ENCODE assay signal across 15 mouse cellular contexts in the genomic region with DNA sequence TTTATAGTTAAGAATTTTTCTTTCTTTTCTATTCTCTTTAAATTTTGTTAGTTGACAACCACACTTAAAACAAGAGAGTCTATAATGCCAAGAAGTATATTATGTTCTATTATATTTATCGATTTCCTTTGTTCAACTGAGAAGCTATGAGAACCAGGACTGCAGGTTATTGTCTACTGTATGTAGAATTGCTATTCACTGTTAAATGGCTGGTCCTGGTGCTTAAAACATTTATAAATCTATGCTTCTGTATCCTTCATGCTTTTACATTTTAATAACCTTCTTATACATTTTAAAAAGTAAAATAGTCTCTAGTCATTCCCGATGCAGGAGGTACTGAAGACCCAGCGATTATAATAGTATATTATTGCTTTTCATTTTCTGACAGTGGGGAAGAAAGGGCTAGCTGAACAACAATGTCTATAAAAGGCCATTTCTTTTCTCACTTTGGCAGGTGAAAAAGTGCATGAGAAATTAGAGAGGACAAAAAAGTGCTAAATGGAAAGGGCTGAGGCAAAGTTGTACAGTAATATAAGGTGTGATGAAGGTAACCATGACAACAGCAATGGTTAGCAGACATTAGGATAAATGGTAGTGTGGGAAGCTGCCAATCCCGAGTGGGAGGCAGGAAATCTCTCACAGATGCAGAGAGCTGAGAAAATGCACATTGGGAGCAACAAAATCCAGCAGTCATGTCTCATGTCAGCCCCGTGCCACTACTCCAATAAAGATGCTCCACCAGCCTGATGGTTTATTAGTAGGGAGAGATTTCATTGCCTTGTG. TPM values are rescaled to one million over a fixed set of nuclear protein-coding genes. Genes with fewer than 3 reads are reported as not detected.
DNase-seq lines count a peak whose midpoint lies in the region; ATAC-seq and TF ChIP-seq lines count a peak whose summit lies in the region.
"Had no signal": no experiment of that assay in that cellular context is flagged by ENCODE, and none has a peak within 500 bp of the region (broad histone marks: within the 10 kb centered on the region; RNA-seq: fewer than 3 reads in every experiment).

No protein-coding gene starts in this region.

- peak; percentile 51; the same call in 1 of the 2 replicates for ATAC-seq in forebrain, embryonic 11.5 days (replicated peaks; ENCODE audit: low FRiP score)
- peak; percentile 72; the same call in 1 of the 2 replicates for ATAC-seq in neural tube, embryonic 13.5 days (ENCODE audit: low read depth)
- ATAC-seq in intestine, postnatal 0 days = no peak

- no peak for TF ChIP-seq CTCF in intestine, postnatal 0 days (IDR thresholded peaks at IDR 0.05; ENCODE audit: low read depth)

- no peak for DNase-seq in forebrain, embryonic 11.5 days (ENCODE audit: low spot score)
- DNase-seq in forebrain, embryonic 10.5 days (ENCODE audit: extremely low spot score, low spot score) = no peak
- DNase-seq in frontal cortex, postnatal 14 days (ENCODE audit: low spot score in 2 of 2) = peak; percentile 23
- peak; percentile 11 to 40 for DNase-seq in layer of hippocampus, postnatal 14 days (ENCODE audit: low spot score in 2 of 2)
- no peak for DNase-seq in cerebellum, postnatal 14 days
- DNase-seq in testis, postnatal 14 days (ENCODE audit: low spot score) = no peak
- DNase-seq: adrenal gland, adult 2 months; cerebellum, adult 9-10 months; lung, postnatal 4 days had no signal

- no peak overlapping the region for H3K9ac ChIP-seq in forebrain, embryonic 11.5 days (ENCODE audit: low read length)
- H3K9ac ChIP-seq in neural tube, embryonic 13.5 days = no peak overlapping the region
- no peak overlapping the region for H3K9ac ChIP-seq in intestine, postnatal 0 days (ENCODE audit: low read depth, low read length)

- H3K4me2 ChIP-seq in forebrain, embryonic 11.5 days (ENCODE audit: low read depth, low read length, severe bottlenecking) = no peak overlapping the region
- H3K4me2 ChIP-seq in neural tube, embryonic 13.5 days = no peak overlapping the region
- no peak overlapping the region for H3K4me2 ChIP-seq in intestine, postnatal 0 days (replicated peaks; ENCODE audit: low read depth)

- no peaks in the 10 kb centered on the region for H3K4me1 ChIP-seq in forebrain, embryonic 11.5 days (replicated peaks; ENCODE audit: control insufficient read depth, insufficient read depth, low read length)
- no peaks in the 10 kb centered on the region for H3K4me1 ChIP-seq in forebrain, embryonic 10.5 days
- no peaks in the 10 kb centered on the region; the same call in 1 of the 2 replicates for H3K4me1 ChIP-seq in neural tube, embryonic 13.5 days (replicated peaks)
- no peaks in the 10 kb centered on the region for H3K4me1 ChIP-seq in intestine, postnatal 0 days (replicated peaks; ENCODE audit: control insufficient read depth, insufficient read depth, low read length)
- H3K4me1 ChIP-seq: heart, embryonic 10.5 days had no signal

- no peak overlapping the region for H3K27ac ChIP-seq in forebrain, embryonic 11.5 days (ENCODE audit: low read depth, low read length)
- no peak overlapping the region for H3K27ac ChIP-seq in forebrain, embryonic 10.5 days
- H3K27ac ChIP-seq in neural tube, embryonic 13.5 days (replicated peaks) = 0 out of 2 replicates have a peak overlapping the region, but pooled peaks have one; percentile 1
- no peak overlapping the region for H3K27ac ChIP-seq in intestine, postnatal 0 days (ENCODE audit: low read depth, low read length)
- H3K27ac ChIP-seq: heart, embryonic 10.5 days had no signal

- WGBS in forebrain, embryonic 11.5 days = 78% methylated on average over 5 of the region's 5 CpGs
- 83% methylated on average over 5 of the region's 5 CpGs for WGBS in forebrain, embryonic 10.5 days
- 61% methylated on average over 5 of the region's 5 CpGs for WGBS in neural tube, embryonic 13.5 days
- WGBS in intestine, postnatal 0 days = 74% methylated on average over 5 of the region's 5 CpGs

- no peaks in the 10 kb centered on the region for H3K36me3 ChIP-seq in forebrain, embryonic 11.5 days (ENCODE audit: control insufficient read depth, insufficient read depth, low read length)
- no peaks in the 10 kb centered on the region for H3K36me3 ChIP-seq in forebrain, embryonic 10.5 days (replicated peaks)
- H3K36me3 ChIP-seq in neural tube, embryonic 13.5 days = no peaks in the 10 kb centered on the region
- H3K36me3 ChIP-seq in intestine, postnatal 0 days (ENCODE audit: control insufficient read depth, insufficient read depth) = no peaks in the 10 kb centered on the region
- H3K36me3 ChIP-seq: heart, embryonic 10.5 days had no signal

- no peaks in the 10 kb centered on the region for H3K9me3 ChIP-seq in forebrain, embryonic 11.5 days (ENCODE audit: control insufficient read depth, low read length)
- no peaks in the 10 kb centered on the region for H3K9me3 ChIP-seq in forebrain, embryonic 10.5 days
- no peaks in the 10 kb centered on the region for H3K9me3 ChIP-seq in neural tube, embryonic 13.5 days
- no peaks in the 10 kb centered on the region for H3K9me3 ChIP-seq in intestine, postnatal 0 days (ENCODE audit: control insufficient read depth)
- H3K9me3 ChIP-seq: heart, embryonic 10.5 days had no signal

- H3K4me3 ChIP-seq in forebrain, embryonic 11.5 days (ENCODE audit: low read depth, low read length) = no peak overlapping the region
- no peak overlapping the region for H3K4me3 ChIP-seq in forebrain, embryonic 10.5 days
- H3K4me3 ChIP-seq in neural tube, embryonic 13.5 days = no peak overlapping the region
- H3K4me3 ChIP-seq in intestine, postnatal 0 days (ENCODE audit: low read depth, low read length) = no peak overlapping the region
- H3K4me3 ChIP-seq: heart, embryonic 10.5 days had no signal

- H3K27me3 ChIP-seq in forebrain, embryonic 11.5 days (ENCODE audit: control insufficient read depth, insufficient read depth, low read length) = no peaks in the 10 kb centered on the region
- no peaks in the 10 kb centered on the region for H3K27me3 ChIP-seq in forebrain, embryonic 10.5 days (ENCODE audit: poor library complexity, severe bottlenecking)
- no peaks in the 10 kb centered on the region for H3K27me3 ChIP-seq in neural tube, embryonic 13.5 days
- H3K27me3 ChIP-seq in intestine, postnatal 0 days (replicated peaks; ENCODE audit: control insufficient read depth, insufficient read depth, low read length) = no peaks in the 10 kb centered on the region

RNA-seq across cellular contexts. Expression of gene Rgs13, which starts 25.6 kb away (rescaled TPM):
- polyA plus RNA-seq in forebrain, embryonic 11.5 days (2014; fragmentation: Nextera tagmentation; extraction: Ambion mirVana) = 1.3 and 2.0 TPM in 2 replicates
- polyA plus RNA-seq in forebrain, embryonic 10.5 days (2016; fragmentation: Nextera tagmentation; extraction: Ambion mirVana) = 0.17 and 0.38 TPM in 2 replicates
- total RNA-seq in layer of hippocampus, postnatal 14 days (2021) = 1 to 10 TPM in 1 of 2 experiments, under 1 TPM in 1; 0.76 to 1.1 TPM
- 0.13 and 0.19 TPM in 2 replicates for polyA plus RNA-seq in neural tube, embryonic 13.5 days (2015; fragmentation: Nextera tagmentation; extraction: Ambion mirVana)
- polyA plus RNA-seq in intestine, postnatal 0 days (2015; fragmentation: Nextera tagmentation; extraction: Ambion mirVana) = 0.09 and 0.10 TPM in 2 replicates
- total RNA-seq: adrenal gland, adult 2 months; MEL had no signal
- polyA plus RNA-seq: adrenal gland, adult 2 months; heart, embryonic 10.5 days; intestine, embryonic 14.5 days; liver, adult 2 months had no signal

Comparison
In these comparisons a context has a peak if more than half of its experiments do, and no peak if none do; other contexts are left out.
1. DNase-seq: peak in frontal cortex, postnatal 14 days (2 of 2) and layer of hippocampus, postnatal 14 days (2 of 2); none in forebrain, embryonic 11.5 days (single experiment), forebrain, embryonic 10.5 days (single experiment), cerebellum, postnatal 14 days (0 of 2) and testis, postnatal 14 days (single experiment).